Mouse (Mus musculus) bone marrow macrophage, adult 2 months (primary cell): Measurements from ENCODE around the gene Dact3.

Experiments used
- CTCF ChIP-seq: IDR thresholded peaks from 2 replicates; pipeline ENCODE4 v1.5.1; 2012; ENCODE audit warnings: low read depth, mild to moderate bottlenecking, low read length, moderate library complexity
- POLR2A ChIP-seq: IDR thresholded peaks from 2 replicates; pipeline ENCODE4 v1.6.1; 2012; ENCODE audit warnings: mild to moderate bottlenecking, low read depth, low read length, borderline replicate concordance

- TF ChIP-seq POLR2A (no peak), CTCF (no peak)
These were observed 43.6 kb downstream of the Dact3 start for GRCm38 (mm10) chr7:16918670-16919069.
